Mouse (Mus musculus) cerebellum, adult 2 months (tissue): ENCODE data around the gene Mlxipl. TPM values are rescaled to one million over a fixed set of nuclear protein-coding genes. Genes with fewer than 3 reads are reported as not detected.
A peak's percentile ranks its signal among the peaks of the same experiment; 100 is the strongest.

Experiments used
- DNase-seq, 2 experiments: peaks; one replicate each; pipeline ENCODE4 v3.0.0; 2021
- H3K27ac ChIP-seq: fragments of 200-500 bp; 2 replicates; pipeline ENCODE4 v1.5.1; 2012; ENCODE audit warnings: low read length, control low read depth, inconsistent platforms; ENCODE audit not compliant: insufficient read depth
- H3K27me3 ChIP-seq: fragments of 200-500 bp; 2 replicates; pipeline ENCODE4 v1.6.1; 2012; ENCODE audit warnings: inconsistent platforms, mild to moderate bottlenecking, low read length, moderate library complexity; ENCODE audit not compliant: control insufficient read depth, insufficient read depth
- H3K4me1 ChIP-seq: fragments of 200-500 bp; 2 replicates; pipeline ENCODE4 v1.6.1; 2011; ENCODE audit warnings: low read length; ENCODE audit not compliant: control insufficient read depth, insufficient read depth
- H3K4me3 ChIP-seq: fragments of 200-500 bp; replicated peaks from 2 replicates; pipeline ENCODE3; 2011; ENCODE audit warnings: mild to moderate bottlenecking, low read depth, low read length, control low read depth; ENCODE audit not compliant: insufficient read depth
- CTCF ChIP-seq: fragments of 200-500 bp; IDR thresholded peaks from 2 replicates; pipeline ENCODE4 v1.5.1; 2011; ENCODE audit warnings: low read depth, mild to moderate bottlenecking, control low read depth, low read length, moderate library complexity, borderline replicate concordance; ENCODE audit not compliant: insufficient read depth
- POLR2A ChIP-seq: fragments of 200-500 bp; IDR thresholded peaks from 2 replicates; pipeline ENCODE4 v1.6.1; 2011; ENCODE audit warnings: low read length, control low read depth, borderline replicate concordance; ENCODE audit not compliant: insufficient read depth
- WGBS: fragments of 180-500 bp; shearing (Covaris S2); methylation state at CpG from one replicate; pipeline ENCODE4 v1.1.7; 2018; 5-methylcytosine and 5-hydroxymethylcytosine counted together
- polyA plus RNA-seq: library from polyadenylated mRNA; depleted of rRNA; stranded (reverse); fragments of >200 nt; gene quantifications from 2 replicates; pipeline ENCODE4 v1.2.3, GENCODE M21; 2012

Mlxipl gene
- polyA plus RNA-seq, 1 experiment = 2.0 TPM

DNA sequence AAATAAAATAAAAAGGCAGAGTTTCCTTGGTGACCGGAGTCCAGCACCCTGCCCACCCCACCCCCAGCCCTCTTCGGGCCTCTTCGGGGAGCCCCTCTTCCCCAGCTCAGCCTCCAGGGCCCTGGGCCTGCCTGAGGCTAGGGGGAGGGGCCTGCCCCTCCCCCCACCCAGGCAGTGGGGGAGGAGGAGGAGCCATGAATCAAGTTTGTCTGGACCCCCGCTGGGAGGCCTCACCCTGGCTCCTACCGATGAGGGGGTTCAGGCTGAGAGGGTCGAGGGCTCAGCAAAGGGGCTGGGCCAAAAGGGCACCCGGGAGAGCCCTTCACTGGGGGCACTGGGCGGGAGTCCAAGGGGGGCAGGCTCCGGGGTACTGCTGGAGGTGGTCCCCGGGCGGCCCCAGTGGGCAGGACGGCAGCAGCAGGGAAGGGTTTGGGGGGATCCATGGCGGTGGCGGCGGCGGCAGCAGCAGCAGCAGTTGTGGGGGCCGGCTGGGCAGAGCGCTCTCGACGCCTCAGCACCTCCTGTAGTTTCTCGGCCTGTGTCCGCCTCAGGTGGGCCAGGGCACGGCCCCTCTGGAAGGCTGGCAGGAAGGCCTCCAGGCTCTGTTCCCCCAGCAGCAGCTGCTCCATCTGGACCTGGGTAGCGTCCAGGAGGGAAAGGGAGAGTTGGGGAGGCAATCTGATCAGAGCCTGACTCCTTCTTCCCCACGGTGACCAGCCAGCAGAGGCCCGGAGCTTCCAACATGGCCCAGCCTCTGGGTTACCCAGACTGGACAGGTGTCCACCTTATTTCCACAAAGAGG, 16.1 kb upstream of the Mlxipl start:
- Histone ChIP-seq H3K27me3 (no peaks in the 10 kb centered on the region), H3K27ac (no peak overlapping the region), H3K4me1 (peaks cover 3% of the 10 kb centered on the region; the same call in 1 of the 2 replicates), H3K4me3 (no peak overlapping the region)
- DNase-seq = peak in 1 of 2 experiments; percentile 22
- 21% methylated on average over 26 of the region's 26 CpGs for WGBS
- TF ChIP-seq CTCF = no peak
- TF ChIP-seq POLR2A = no peak

DNA sequence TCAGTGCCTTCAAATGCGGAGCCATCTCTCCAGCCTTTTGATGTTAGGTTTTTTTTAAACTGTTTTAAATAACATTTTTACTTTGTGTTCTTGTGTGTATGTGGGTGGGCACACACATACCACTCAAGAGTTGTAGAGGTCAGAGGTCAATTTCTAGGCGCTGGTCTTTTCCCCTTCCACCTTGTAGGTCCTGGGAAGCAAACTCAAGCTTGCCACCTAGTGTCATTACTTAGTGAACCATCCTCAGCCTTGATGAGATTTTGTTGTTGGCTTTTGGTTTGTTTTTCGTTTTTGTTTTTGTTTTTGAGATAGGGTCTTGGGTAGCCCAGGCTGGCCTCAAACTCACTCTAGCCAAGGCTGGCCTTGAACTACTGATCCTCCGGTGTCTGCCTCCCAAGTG, 14.0 kb upstream of the Mlxipl start:
- 63% methylated on average over 4 of the region's 4 CpGs for WGBS
- H3K4me3 ChIP-seq = no peak overlapping the region
- H3K4me1 ChIP-seq = peaks cover 3% of the 10 kb centered on the region; the same call in 1 of the 2 replicates
- no peak for TF ChIP-seq POLR2A
- no peak for TF ChIP-seq CTCF
- H3K27ac ChIP-seq = no peak overlapping the region
- no peaks in the 10 kb centered on the region for H3K27me3 ChIP-seq
- no peak for DNase-seq

DNA sequence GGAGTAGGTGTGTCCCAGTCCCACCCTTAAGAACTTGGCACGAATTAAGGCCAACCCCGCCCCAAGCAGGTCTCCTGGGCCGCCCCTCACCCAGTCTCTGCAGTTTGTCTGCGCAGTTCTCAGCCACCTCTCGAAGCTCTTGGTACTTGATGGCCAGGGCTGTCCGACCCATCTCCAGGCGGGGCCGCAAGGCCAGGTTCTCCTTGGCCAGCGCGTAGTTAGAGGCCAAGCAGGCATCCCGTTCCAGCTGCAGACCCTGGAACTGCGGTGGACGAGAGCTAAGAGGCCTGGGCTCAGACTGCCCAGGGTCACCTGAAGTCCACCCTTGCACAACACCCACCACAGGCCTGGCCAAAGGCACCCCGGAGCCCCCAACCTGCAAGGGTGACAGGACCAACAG, 13.3 kb upstream of the Mlxipl start:
- WGBS = 85% methylated on average over 14 of the region's 14 CpGs
- DNase-seq = peak in 1 of 2 experiments; percentile 28
- Histone ChIP-seq H3K4me1 (peaks cover 3% of the 10 kb centered on the region; the same call in 1 of the 2 replicates), H3K27ac (no peak overlapping the region), H3K27me3 (no peaks in the 10 kb centered on the region), H3K4me3 (no peak overlapping the region)
- TF ChIP-seq CTCF (no peak), POLR2A (no peak)

DNA sequence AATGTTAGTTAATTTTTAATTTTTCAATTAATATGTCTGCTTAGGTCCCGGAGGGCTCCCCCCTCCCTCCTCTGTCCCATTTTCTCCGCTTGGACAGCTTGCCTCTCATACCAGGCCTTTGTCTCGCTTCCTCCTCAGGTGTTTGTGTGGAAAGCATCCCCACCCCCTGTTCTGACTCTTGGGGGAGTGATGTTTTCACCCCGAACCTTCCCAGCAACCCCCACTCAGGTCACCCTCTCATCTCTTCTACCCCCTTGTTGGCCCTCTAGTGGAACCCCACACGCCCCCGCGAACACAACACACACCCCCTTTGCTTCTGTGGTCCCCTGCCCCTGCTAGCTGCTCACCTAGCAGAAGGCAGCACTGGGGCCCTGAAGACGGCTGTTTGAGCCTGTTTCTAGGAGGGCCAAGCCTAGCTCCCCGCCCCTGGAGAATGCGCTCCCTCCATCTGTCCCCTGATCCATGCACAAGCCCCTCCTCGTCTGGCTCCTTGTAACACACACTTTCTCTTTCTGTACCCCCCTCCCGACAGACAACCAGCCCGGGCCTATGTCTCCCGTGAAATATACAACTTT, 12.7 kb upstream of the Mlxipl start:
- H3K27ac ChIP-seq = no peak overlapping the region
- peak; percentile 40 to 43 for DNase-seq
- peaks cover 3% of the 10 kb centered on the region; the same call in 1 of the 2 replicates for H3K4me1 ChIP-seq
- peak overlapping the region; percentile 76 for H3K4me3 ChIP-seq
- 4% methylated on average over 14 of the region's 14 CpGs for WGBS
- TF ChIP-seq CTCF (no peak), POLR2A (no peak)
- no peaks in the 10 kb centered on the region for H3K27me3 ChIP-seq

DNA sequence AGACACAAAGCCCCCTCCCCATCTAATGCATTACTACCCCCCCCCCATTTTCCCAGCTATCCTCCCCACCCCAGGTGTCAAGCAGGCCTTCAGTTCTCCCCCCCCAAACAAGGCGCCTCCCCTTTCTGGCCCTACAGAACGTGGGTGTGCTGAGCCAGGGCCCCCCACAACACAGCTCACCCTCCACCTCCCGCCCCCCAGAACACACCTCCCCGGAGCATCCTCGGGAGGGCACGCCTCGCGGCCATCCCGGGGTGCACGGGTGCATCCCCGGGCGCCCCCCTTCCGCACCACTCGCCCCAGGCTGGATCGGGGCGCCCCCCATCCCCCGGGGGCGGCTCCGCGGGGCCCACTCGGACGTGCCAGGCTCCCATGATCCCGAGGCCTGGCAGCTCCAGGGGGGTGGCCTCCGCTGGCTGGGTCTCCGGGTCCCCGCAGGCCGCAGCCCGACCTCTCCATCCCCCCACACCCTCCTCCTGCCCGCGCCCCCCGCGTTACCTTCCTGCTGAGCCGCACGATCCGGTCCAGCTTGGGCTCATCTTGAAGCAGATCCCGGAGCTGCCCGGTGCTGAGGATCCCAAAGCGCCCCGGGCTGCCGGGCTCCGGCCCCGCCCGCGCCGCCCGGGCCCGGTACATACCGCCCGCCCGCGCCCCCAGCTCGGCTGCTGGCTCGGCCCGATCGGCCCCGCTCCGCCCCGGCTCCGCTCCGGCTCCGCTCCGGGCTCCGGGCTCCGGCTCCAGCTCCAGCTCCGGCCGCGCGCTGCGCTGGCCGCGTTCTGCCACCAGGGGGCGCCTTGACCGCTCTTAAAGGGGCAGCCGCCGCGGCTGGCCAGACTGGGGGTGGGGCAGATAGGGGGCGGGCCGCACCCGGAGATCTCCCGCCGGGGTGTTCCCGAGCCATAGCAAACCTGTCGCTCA, 11.9 kb upstream of the Mlxipl start, which contains the start of gene Vps37d:
Gene Vps37d, minus strand, starts transcription at position 703 of the 918 bp plus-strand sequence.
- Histone ChIP-seq H3K27ac (peak within 1 kb of the TSS; percentile 58; the same call in 1 of the 2 replicates), H3K4me3 (peak within 1 kb of the TSS; percentile 76), H3K4me1 (peaks cover 3% of the 10 kb centered on the region; the same call in 1 of the 2 replicates), H3K27me3 (no peaks in the 10 kb centered on the region)
- TF ChIP-seq POLR2A (no peak), CTCF (peak; percentile 60)
- peak; percentile 90 to 96 for DNase-seq
- 2% methylated on average over 81 of the region's 83 CpGs for WGBS

DNA sequence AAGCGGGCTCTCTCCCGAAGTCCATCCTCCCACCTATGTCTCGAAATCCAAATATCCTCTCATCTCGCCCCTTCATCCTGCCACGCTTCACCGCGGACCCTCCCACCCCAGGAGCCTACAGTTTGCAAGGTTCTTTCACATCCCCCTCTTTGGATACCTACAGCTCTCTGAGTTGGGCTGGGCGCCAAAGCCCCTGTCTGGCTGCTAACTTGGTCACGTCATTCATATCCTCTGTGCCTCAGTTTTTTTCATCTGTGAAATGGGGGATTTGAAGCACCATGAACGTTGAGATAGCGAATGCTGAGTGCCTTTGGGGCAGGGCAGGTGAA, 11.2 kb upstream of the Mlxipl start:
- WGBS = 1% methylated on average over 11 of the region's 11 CpGs
- no peak for DNase-seq
- no peak for TF ChIP-seq CTCF
- no peak for TF ChIP-seq POLR2A
- H3K27ac ChIP-seq = no peak overlapping the region
- peak overlapping the region; percentile 50 for H3K4me3 ChIP-seq
- H3K27me3 ChIP-seq = no peaks in the 10 kb centered on the region
- peaks cover 3% of the 10 kb centered on the region; the same call in 1 of the 2 replicates for H3K4me1 ChIP-seq

DNA sequence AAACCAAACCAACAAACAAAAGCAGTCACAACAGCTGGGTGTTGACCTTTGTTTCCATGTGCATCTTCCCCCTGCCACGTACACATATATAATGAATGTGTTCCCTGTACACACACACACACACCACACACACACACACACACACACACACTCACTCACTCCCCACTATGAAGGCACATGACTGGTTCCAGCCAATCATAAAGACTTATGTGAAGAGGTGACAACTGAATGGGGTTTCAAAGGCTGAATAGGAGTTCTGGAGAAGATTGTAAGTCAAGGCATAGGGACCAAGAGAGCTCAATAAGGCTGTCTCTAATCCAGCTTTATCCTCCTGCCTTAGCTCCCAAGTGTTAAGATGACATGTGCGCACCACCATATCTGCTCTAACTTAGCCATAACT, 10.1 kb upstream of the Mlxipl start:
- TF ChIP-seq POLR2A (no peak), CTCF (no peak)
- WGBS = 96% methylated on average over 2 of the region's 2 CpGs

DNA sequence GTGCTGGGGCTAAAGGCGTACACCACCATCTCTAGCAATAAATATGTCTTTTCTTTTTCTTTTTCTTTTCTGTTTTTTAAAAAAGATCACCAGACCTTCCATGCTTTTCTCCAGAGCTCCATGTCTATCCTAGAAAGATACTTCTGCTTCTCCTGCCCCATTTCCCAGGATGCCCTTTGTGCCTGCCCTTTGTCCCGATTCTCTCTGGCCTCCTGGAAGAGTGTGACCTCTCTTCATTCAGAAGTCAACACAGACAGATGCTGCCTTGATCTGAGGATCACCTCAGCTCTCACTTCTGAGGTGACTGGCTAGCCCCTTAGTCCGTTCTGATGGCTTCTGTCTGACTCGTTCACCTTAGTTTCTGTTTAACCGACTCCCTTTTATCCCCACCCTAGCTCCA, 9.2 kb upstream of the Mlxipl start:
- DNase-seq = no peak
- 90% methylated on average over 5 of the region's 5 CpGs for WGBS
- TF ChIP-seq POLR2A (no peak), CTCF (no peak)
- no peaks in the 10 kb centered on the region for H3K27me3 ChIP-seq
- H3K4me3 ChIP-seq = no peak overlapping the region
- H3K4me1 ChIP-seq = no peaks in the 10 kb centered on the region
- no peak overlapping the region for H3K27ac ChIP-seq

More for the DNA sequence above, 10.1 kb upstream of the Mlxipl start:
- no peak for DNase-seq
- Histone ChIP-seq H3K4me3 (no peak overlapping the region), H3K4me1 (no peaks in the 10 kb centered on the region), H3K27ac (no peak overlapping the region), H3K27me3 (no peaks in the 10 kb centered on the region)
